Mouse (Mus musculus) heart, adult 9 months (tissue): Measurements from ENCODE around the gene Tceal7.
"Not testable (repeated sequence)": the region's sequence is repeated elsewhere in the genome, so short reads cannot be mapped to it uniquely, and the experiment has no call there.

Experiments used
- DNase-seq, 2 experiments: peaks; one replicate each; pipeline ENCODE4 v3.0.0; 2022; ENCODE audit warnings: low spot score in 2 of 2

Tceal7 gene

GRCm38 (mm10) chrX:136214729-136215677 is at the start of gene Tceal7, which contains the start of gene Bex1:
Gene Tceal7 (plus strand): TSS chrX:136214779.
Gene Bex1 (minus strand): TSS chrX:136215513.
- DNase-seq: not testable (repeated sequence)

- peak in 1 of 2 experiments; percentile 0 for DNase-seq
Observed at GRCm38 (mm10) chrX:136170625-136171024, 44.0 kb upstream of the Tceal7 start.

GRCm38 (mm10) chrX:136171189-136172117 is 43.1 kb upstream of the Tceal7 start:
- DNase-seq: peak; percentile 44 to 49

GRCm38 (mm10) chrX:136172118-136172551 is 42.4 kb upstream of the Tceal7 start, which contains the start of gene Tceal8:
Gene Tceal8 (minus strand): TSS chrX:136172342.
- peak; percentile 83 for DNase-seq

- no peak for DNase-seq
Observed at GRCm38 (mm10) chrX:136172786-136173185, 41.8 kb upstream of the Tceal7 start.

GRCm38 (mm10) chrX:136180897-136181553 is 33.6 kb upstream of the Tceal7 start:
- DNase-seq: no peak

GRCm38 (mm10) chrX:136183107-136183506 is 31.5 kb upstream of the Tceal7 start:
- DNase-seq: no peak

GRCm38 (mm10) chrX:136195193-136195944 is 19.2 kb upstream of the Tceal7 start:
- DNase-seq: no peak

GRCm38 (mm10) chrX:136196873-136197272 is 17.7 kb upstream of the Tceal7 start:
- peak in 1 of 2 experiments; percentile 8 for DNase-seq

GRCm38 (mm10) chrX:136203257-136203656 is 11.3 kb upstream of the Tceal7 start:
- DNase-seq: no peak

- DNase-seq: no peak
Observed at GRCm38 (mm10) chrX:136203664-136204066, 10.9 kb upstream of the Tceal7 start, which contains the start of gene Tceal5. Gene Tceal5 (minus strand): TSS chrX:136203876.

- no peak for DNase-seq
Observed at GRCm38 (mm10) chrX:136204406-136204805, 10.2 kb upstream of the Tceal7 start.

- DNase-seq: no peak
Observed at GRCm38 (mm10) chrX:136213396-136213795, 1.2 kb upstream of the Tceal7 start.

GRCm38 (mm10) chrX:136216303-136216702 is 1.7 kb downstream of the Tceal7 start:
- no peak for DNase-seq

GRCm38 (mm10) chrX:136223714-136224113 is 9.1 kb downstream of the Tceal7 start:
- DNase-seq: no peak

GRCm38 (mm10) chrX:136227768-136228167 is 13.2 kb downstream of the Tceal7 start:
- no peak for DNase-seq

GRCm38 (mm10) chrX:136238118-136238517 is 23.5 kb downstream of the Tceal7 start:
- no peak for DNase-seq

- no peak for DNase-seq
Observed at GRCm38 (mm10) chrX:136243181-136243580, 28.6 kb downstream of the Tceal7 start.

- DNase-seq: peak; percentile 72 to 75
Observed at GRCm38 (mm10) chrX:136244574-136245229, 30.1 kb downstream of the Tceal7 start, which contains the start of gene Tceal9. Gene Tceal9 (plus strand): TSS chrX:136245079.
